Mouse (Mus musculus): ENCODE results near the gene Ncam1.

Gene Ncam1

DNA sequence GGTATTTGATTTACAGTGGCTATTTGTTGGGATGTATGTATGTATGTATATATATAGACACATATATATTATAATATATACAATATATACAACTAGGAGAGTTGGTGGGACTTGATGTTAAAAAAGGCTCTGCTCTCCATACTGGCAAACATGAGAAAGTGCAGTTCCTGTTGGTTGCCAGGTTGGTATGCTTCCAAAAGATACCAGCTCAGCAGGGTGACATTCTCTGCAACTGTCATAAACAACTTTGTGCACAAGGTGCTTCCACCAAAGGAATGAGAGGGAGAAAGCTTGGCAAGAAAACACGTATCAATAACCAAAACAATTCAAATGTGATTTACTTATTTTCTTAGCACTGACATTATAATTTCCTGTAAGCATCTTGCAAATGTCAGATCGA lies 232.9 kb downstream of the Ncam1 start:
- no peak for DNase-seq (ENCODE audit: low spot score)

DNA sequence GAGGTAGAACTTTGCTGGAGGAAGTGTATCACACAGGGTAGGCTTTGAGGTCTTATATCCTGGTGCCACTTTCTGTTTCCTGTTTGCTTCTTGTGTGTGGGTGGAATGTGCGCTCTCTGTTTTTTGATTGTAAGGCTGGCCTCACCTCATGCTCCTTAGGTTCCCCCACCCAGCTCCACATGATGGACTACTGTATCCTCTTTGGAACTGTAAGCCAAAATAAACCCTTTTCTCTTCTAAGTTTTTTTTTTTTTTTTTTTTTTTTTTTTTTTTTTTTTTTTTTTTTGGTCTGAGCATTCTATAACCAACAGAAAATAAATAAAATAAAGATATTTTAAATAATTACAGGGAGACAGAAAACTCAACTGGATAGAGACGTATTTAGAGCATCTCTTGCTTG lies 239.8 kb downstream of the Ncam1 start:
- DNase-seq (ENCODE audit: low spot score): no peak

DNA sequence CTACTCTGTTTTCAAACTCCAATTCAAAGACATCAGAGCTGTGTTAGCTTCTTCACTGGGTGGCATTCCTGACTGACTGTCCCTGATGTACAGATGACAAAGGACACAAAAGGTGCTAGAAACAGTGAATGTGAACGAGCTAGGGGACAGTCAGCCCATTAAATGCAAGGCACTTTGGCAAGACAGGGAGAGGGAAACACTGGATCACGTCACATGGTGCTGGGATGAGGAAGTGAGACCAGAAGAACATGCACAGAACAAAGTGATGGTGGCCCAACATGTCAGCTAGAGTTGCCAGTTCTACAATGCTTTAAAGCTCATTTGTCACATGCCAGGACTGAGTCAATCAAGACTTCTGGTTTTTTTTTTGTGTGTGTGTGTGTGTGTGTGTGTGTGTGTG lies 247.4 kb downstream of the Ncam1 start:
- DNase-seq (ENCODE audit: low spot score): no peak

DNA sequence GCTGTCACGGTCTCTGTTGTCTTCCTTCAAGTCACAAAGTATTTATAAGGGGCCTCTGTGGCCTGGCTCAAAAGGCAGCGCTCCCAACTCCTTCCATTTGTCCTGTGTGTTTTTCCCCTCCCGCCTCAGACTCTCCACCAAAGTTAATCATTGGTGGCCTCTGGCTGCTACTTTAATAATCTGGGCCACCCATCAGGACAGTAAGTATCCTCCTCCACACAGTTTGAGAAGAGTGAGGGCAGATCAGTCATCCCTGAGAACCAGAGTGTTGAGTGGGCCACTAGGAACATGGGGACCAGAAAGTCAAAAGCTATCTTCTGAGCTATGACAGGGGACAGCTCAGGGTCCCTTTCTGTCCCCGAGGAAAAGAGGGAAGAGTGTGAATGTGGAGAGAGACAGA lies 256.1 kb downstream of the Ncam1 start:
- DNase-seq (ENCODE audit: low spot score): no peak

DNA sequence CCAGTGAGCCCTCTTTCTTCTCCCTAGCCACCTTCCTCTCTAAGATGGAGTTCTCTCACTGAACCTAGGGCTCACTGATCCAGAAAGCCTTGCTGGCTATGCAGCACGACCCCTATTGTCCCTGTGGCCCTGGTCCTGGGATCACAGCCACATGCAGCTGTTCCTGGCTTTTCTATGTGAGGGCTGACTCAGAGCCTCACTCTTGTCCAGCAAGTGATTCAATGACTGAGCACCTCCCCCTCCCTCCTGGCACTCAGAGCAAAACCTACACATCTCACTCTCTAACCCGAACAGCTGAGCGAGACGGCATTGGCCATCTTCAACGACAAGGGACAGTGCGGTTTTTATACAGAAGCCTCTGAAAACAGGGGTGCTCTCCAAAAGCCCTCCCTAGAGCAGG lies 260.9 kb downstream of the Ncam1 start:
- no peak for DNase-seq (ENCODE audit: low spot score)

DNA sequence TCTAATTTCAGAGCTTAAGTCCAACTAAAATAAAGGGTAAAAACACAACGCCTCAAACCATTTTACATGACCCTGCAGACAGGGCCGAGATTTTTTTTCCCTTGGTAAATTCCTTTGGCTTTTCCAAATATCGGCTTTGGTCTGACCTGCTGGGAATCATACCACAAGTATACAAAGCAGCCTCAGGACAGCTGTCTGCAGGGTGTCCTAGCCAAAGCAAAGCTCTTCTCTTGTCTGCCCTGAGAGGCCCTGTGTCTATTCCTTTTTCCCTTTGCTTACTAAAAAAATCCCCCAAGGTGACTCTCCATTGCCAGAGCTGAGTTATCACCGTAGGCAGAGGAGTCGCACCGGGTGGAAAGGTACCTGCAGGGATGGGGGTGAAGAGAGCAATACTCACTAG lies 262.1 kb downstream of the Ncam1 start:
- DNase-seq (ENCODE audit: low spot score): no peak

DNA sequence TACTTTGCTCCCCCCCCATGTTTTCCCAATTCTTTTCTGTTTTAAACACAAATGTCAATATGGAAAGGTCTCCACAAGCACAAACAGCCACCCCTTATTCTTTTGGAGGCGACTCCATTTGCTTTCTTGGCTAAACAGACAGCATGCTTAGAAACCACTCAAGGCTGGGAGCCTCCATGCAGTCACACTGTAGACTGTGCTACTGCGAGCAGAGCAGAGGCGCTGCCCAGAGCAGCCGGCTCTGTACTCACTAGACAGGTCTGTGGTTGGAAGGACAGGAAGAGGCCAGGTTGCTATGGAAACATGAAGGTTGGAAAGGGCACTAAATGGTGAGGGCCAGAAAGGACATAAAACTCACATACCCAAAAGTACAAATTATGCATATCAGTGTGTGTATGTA lies 263.8 kb downstream of the Ncam1 start:
- no peak for DNase-seq (ENCODE audit: low spot score)

DNA sequence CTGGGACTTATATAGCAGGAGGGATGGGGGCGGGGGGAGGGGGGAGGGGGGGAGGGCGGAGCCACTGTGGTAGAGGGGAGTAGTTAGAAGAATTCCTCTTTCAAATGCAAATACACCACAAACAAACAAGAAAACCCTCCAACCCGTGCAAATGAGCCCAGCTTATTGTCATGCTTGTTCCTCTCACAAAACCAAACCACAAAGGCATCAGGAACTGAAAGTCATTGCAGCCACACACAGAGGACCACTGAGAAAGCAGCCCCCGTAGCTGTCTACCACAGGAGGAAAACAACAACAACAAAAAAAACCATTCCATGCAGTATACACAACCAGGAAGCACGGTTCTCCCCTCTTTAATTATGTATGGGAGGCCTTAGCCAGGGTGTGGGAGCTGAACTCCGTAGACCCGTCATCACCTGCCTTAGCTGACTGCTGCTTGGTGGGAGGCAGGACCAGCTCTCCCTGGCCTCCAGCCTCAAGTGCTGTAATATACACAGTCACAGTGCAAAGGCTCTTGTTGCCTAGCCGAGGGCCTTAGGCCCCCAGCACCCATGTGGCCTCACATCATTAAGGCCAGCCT lies 264.7 kb downstream of the Ncam1 start:
- no peak for DNase-seq (ENCODE audit: low spot score)

DNA sequence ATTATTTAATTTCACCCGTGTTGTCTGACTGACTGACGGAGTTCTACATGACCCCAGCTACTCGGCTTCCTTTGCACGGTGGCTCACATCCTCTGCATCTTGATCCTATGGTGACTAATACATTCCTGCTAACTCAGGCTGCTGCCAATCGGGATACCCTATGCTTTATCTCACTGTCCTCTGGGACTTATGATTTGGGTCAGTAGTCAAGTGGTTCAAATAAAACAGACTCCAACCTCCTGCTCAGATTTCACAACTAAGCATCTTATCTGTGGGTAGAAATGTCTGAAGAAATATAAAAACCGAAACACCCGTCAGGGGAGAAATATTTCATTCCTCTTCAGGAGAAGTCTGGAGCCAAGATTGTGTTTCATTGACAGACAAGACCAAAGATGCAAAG lies 265.3 kb downstream of the Ncam1 start:
- DNase-seq (ENCODE audit: low spot score): no peak

DNA sequence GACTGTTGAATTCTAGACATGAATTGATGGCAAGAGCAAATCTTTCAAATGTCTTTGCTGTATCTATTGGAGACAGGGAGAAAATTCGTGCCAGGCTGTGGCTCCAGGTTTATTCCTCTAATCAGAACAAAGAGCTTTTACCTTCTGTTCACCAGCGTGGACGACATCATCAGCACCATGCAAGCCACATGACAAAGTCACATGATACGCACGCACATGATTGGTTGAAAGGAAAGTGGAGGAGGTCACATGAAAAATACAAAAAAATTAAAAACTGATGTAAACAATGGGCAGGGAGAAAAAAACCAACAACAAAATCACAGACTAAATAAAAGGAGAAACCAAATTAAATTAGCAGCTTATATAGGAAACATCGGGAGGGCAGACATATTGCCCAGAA lies 266.9 kb downstream of the Ncam1 start:
- no peak for DNase-seq (ENCODE audit: low spot score)

DNA sequence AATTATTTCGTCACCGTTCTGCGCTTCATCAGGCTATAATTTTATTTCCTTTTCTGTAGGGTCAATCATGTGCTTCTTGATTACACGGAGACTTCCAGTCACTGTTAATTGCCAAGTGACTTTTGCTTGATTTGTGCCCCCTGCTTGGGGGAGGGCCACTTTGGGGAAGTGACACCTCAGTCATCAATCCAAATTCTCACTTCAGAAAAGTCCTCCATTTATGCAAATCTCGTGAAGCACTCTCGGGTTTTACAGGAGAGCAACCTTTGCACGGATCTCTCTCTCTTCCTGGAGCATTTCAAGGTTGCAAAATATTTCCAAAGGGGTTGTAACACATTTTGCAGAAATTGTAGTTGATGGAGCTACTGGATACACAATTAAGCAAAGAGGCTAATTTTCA lies 267.5 kb downstream of the Ncam1 start:
- no peak for DNase-seq (ENCODE audit: low spot score)

DNA sequence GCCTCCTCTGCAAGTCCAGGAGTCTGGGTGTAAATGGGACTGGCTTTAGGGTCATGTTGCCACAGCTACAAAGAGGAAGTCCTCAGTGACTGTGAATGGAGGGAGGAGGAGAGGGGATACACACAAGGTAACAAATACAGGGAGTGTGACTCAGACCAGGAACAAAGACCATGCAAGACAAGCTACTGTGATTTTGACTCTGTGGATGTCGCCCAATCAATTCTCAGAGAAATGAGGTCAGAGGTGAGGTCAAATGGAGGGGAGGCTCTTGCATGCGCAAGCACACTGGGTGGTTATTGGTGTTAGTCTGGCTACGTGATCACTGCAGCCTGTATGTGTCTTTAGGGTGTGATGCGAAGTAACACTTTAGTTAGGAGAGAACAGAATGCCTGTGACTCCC lies 268.0 kb downstream of the Ncam1 start:
- no peak for DNase-seq (ENCODE audit: low spot score)

DNA sequence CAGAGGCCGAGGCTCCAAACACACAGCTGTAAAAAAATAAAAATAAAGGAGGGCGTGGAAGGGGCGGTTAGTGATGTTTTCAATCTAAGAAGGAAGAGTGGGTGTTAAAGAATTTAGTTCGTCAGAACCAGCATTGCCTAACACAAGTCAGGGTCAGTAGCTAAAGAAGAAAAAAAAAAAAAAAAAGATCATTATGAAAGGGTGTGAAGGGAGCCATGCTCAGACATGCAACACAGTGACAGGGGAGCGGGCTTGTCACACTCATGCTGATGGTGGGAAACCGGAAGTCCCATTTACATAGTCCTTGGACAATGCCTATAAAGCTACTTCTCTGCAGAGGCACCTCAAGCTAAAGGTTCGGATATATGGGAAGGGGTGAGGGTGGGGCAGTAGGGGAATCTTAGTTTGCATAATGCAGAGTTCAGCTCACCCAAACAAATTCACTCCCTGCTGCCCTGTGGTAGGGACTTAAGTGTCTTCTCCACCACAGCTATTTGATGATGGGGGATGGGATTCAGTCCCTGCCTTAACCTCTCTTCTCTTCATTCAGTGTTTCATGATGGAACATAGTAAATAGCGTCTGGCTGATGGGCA lies 269.3 kb downstream of the Ncam1 start:
- DNase-seq (ENCODE audit: low spot score): no peak

DNA sequence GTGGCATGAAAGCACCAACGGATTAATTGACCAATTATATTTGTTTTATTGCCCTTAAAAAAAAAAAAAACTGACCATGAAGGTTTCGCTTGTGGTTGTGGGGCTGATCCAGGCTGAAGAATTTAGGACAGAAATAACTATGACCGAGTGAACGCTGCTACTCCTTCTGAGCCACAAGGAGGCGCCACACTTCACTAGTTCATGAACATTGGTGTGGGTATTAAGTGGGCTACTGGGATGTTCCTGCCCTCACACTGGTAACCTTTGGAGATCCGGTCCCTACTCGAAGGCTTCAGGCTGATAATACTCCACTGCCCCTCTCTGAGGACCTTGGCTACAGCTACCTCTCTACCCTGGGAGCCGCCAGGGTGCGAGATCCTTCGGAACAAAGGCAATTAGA lies 269.8 kb downstream of the Ncam1 start:
- DNase-seq (ENCODE audit: low spot score): no peak

DNA sequence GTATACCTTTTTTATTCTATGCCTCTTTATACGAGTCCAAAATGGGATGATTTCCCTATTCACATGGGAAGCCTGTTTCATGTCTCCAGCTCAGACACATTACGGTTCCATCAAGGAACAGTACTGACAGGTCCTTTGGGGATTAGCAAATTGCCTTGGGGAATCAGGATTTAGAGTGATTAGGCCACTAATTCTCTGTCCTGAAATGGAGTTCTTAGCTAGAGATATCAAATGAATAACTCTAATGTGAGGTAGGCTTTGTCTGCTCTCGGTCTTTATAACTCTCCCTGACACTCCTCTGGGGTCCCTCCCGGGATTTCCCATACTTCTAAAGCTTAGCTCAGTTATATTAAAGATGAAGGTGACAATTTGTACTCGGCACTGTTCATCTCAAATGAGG lies 270.7 kb downstream of the Ncam1 start:
- no peak for DNase-seq (ENCODE audit: low spot score)

DNA sequence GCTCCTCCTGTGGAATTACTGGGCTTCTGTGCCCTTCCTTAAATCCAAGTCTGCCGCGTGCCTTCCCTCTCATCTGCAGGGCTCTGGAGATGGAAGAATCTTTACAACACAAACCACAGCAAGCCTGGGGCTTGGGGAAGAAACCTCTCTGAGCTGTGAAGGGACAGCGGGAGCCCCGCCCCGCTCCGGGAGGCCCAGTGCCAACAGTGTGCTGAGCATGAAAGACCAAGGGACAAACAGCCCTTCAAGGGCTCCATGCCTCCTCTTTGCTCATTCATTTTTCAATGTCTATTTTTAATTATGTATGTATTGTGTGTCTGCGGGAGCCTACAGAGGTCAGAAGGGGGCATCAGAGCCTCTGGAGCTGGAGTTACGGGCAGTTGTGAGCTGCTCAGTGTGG lies 271.4 kb downstream of the Ncam1 start:
- no peak for DNase-seq (ENCODE audit: low spot score)

DNA sequence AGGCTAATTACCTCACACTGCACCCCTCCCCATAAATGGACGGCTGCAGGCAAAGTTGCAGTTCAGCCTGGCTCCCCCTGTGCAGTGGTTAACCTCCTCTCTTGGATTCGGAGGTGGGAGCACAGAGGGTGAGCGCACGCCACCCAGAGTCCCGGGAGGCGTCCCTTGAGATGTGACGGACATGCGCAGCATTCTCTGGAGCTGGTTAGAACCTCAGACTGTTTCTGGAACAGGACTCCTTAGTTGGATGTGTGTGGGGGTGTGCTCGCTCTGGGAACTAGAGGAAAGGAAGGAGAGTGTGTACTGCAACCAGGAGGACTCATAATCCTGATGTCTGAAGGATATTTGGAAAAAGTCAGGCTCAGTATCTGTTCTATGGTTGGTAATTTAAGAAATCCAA lies 274.0 kb downstream of the Ncam1 start:
- no peak for DNase-seq (ENCODE audit: low spot score)

DNA sequence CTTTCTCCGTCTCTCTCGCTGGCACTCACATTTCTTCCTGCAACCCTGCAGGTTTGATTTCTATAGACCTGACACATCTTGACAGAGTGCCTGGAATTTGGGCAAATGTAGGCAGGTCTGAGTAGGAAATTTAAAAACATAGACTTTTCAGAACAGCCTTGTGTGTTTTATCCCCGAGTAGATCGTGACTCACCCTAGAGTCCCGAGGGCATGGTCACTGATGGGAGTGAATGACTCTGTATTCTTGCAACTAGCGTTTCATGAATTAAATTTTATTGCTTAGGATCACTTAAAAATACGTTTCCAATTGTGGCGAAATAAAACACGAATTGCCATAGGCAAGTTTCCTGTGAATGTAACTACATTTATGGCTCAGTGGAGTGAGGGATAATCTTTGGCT lies 274.8 kb downstream of the Ncam1 start:
- no peak for DNase-seq (ENCODE audit: low spot score)

DNA sequence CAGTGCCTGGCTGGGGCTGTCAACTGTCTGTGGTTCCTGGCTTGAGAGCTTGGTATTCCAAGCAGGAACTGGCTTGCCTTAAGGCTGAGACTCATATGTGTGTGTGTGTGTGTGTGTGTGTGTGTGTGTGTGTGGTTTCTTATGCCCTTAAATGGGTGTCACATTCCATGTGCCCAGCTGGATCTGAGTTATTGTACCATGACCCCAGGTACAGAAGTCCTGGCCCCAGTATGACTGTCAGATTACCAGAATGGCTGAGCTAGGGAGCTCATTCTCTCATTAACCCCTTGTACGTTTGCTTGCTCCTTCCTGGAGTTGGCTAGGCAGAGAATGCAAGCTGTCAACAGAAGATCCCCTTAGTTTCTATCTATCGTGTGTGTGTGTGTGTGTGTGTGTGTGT lies 284.4 kb downstream of the Ncam1 start:
- no peak for DNase-seq (ENCODE audit: low spot score)

DNA sequence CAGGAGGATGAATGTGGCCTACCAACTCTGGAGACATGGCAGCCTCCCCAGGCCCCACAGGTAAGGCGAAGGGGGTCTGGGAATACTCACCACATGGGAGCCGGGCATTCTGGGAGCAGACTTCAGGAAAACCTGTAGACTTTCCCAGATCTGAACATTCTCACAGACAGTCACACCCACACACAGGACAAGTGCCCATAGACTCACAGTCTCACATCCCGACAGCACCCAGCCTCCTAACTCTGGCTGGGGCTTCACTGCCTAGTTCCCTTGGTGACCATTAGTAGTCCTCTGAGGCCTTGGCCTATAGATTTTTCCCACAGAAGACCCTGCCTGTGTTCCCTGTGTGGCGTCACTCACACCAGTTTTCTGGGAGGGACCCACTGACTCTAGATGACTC lies 288.1 kb downstream of the Ncam1 start:
- DNase-seq (ENCODE audit: low spot score): no peak

DNA sequence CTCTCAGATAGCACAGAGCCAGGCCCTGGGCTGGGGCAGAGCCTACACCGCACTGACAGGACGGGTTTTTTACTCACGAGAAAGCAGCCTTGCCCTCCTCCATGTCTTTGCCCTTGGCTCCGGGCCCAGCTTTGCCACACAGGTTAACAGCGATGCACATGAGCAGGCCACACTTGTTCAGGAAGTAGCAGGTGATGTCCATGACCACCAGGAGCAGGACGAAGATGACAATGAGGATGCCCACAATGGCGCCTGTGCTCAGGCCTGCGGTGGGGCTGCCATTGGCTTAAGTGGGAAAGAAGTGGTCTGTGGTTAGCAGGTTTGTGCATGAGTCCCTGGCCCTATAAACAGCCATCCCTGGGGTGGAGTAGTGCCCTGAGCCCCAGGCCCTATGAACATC lies 289.1 kb downstream of the Ncam1 start:
- DNase-seq (ENCODE audit: low spot score): no peak

DNA sequence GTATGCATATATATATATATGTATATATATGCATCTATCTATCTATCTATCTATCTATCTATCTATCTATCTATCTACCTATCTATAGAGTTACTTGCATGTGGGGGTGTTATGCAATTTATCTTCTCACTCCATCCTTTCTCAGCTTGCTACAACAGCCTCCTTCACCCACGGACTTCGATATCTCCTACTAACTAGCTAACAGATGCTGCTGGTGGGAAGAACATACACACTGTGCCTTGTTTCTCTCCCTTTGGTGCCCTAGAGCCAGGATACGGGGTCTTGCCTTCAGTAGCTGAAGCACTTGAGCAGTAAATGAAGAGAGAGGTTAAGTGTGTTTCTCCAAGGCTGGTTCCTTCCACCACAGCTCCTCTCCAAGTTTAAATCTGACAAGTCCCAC lies 289.6 kb downstream of the Ncam1 start:
- DNase-seq (ENCODE audit: low spot score): no peak

DNA sequence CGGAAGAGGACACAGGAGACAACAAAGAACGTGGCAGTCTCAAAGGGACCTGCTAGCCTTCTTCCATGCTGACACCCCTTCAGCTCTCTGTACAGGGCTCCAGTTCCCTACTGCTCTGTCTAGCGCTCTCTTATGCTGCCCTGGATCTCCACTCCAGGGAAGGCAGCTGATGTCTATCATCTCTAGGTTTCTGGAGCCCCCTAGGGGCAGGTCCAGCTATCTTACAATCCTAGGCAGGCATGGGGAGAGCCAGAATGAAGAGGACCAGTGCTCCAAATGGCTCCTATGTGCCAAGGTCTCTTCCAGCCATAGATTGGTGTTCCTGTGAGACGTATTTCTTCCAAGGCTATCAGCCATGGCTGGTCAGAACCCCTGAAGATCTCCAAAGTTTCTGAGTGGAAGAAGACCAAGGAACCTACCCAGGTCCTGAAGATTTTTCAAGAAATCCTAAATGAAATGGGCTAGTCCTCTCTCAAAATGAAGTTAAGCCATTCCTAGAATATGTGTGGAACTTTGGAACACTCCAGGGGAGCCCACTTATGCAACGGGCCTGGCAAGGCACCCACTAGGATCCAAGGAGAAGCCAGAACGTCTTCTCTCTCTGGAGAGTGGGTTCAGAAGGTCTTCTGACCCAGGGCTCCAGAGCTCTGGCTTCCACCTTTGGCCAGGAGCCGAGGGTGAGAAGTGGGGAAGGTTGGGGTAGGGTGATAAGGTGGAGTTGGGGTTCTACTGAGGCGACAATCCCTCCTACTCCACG lies 290.7 kb downstream of the Ncam1 start:
- no peak for DNase-seq (ENCODE audit: low spot score)

DNA sequence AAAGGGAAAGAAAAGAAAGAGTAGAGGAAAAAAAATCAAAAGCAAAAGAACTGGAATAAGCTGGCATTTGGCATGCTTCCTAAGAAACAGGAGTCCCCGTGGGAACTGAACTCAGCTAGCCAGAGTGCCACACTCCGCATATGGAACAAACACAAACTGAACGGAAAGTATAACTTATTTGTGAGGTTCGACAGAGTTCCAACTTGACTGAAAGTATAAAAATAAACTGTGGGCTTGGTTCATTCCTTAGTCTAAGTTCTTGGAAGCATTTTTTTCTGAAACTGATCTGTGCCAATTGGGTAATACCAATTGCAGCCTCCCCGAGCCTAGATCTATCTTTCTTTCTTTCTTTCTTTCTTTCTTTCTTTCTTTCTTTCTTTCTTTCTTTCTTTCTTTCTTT lies 294.1 kb downstream of the Ncam1 start:
- no peak for DNase-seq (ENCODE audit: low spot score)

Data from ovary, postnatal 36 days (tissue).